Mouse (Mus musculus) left cerebral cortex, postnatal 4 days (tissue): ENCODE data around the gene Set. TPM values are rescaled to one million over a fixed set of nuclear protein-coding genes. Genes with fewer than 3 reads are reported as not detected.
A peak's percentile ranks its signal among the peaks of the same experiment; 100 is the strongest.

Experiments used
- DNase-seq: peaks from one replicate; pipeline ENCODE4 v3.0.0-alpha.2; 2022
- intact Hi-C: fragments of 180-260 bp; cut with DNase I; formaldehyde crosslinking; loops from one replicate; pipeline ENCODE4 v1.15.1; 2025
- total RNA-seq, 2 experiments: library from RNA; stranded (reverse); gene quantifications; 2 replicates each; pipeline ENCODE4 v1.2.3; 2021

The Set gene
- total RNA-seq, 2 experiments from 2014 or later: 323 to 344 TPM

DNA sequence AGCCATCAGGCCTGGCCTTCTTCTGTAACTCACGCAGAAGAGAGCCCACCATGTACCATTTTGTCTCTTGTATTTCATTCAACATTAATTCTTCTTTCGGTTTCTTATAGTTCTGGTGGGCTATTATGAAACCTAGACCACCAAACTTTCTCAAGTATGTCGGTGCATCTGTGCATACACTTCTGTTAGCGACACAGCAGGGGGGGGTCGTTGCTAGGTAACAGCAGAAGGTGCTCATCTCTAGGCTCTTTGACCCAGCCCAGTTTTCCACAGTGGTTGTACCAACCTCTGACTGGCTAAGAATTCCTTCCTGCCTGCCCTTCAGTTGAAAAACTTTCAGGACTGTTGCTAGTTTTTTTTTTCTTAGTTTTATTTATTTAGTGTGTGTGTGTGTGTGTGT, 1.2 kb downstream of the Set start:
- no peak for DNase-seq
- intact Hi-C loops: no loop called here

- intact Hi-C loops: no loop called here
- peak; percentile 58 for DNase-seq
Observed at GRCm38 (mm10) chr2:30061215-30062166, 4.3 kb downstream of the Set start.

- peak; percentile 51 for DNase-seq
- intact Hi-C loops: no loop called here
Observed at GRCm38 (mm10) chr2:30062249-30063093, 5.3 kb downstream of the Set start.

DNA sequence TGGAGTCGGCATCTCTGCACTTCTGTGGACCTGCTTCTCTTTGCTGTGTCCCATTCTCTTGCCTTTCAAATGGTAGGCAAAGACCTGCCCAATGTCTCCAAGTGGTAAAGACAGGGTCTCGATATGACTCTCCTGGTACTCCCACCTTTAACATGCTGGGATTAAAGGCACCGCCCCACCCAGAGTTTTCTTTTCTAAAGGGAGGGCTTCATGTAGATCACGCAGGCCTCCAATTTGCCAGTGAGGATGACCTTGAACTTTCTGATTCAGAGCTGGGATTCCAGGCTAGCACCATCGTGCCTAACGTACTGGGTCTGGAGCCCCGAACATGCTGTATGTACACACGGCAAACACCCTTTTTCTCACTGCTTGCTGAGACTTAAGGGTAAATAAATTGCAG, 6.1 kb downstream of the Set start:
- intact Hi-C loops: no loop called here
- DNase-seq: no peak

- intact Hi-C loops: no loop called here
- no peak for DNase-seq
Observed at GRCm38 (mm10) chr2:30063791-30064190, 6.6 kb downstream of the Set start.

DNA sequence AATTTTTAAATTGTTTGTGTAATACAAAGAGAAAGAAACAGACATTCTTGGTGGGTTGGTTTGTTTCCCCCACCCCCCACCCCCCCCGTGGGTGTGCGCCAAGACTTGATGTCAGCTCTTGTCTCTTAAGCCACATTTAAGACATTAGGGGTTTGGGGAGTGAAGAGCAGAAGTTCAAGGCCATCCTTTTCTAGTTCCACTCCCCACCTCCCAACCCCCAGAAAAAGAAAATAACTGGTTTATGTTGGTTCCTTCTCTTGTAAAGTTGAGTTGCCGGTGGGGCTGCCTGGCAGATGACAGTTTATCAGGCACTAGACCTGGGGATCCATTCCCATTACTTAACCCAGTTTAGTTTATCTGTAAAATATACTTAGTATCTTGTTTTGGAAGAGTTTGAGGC, 7.1 kb downstream of the Set start:
- no peak for DNase-seq
- intact Hi-C loops: no loop called here

DNA sequence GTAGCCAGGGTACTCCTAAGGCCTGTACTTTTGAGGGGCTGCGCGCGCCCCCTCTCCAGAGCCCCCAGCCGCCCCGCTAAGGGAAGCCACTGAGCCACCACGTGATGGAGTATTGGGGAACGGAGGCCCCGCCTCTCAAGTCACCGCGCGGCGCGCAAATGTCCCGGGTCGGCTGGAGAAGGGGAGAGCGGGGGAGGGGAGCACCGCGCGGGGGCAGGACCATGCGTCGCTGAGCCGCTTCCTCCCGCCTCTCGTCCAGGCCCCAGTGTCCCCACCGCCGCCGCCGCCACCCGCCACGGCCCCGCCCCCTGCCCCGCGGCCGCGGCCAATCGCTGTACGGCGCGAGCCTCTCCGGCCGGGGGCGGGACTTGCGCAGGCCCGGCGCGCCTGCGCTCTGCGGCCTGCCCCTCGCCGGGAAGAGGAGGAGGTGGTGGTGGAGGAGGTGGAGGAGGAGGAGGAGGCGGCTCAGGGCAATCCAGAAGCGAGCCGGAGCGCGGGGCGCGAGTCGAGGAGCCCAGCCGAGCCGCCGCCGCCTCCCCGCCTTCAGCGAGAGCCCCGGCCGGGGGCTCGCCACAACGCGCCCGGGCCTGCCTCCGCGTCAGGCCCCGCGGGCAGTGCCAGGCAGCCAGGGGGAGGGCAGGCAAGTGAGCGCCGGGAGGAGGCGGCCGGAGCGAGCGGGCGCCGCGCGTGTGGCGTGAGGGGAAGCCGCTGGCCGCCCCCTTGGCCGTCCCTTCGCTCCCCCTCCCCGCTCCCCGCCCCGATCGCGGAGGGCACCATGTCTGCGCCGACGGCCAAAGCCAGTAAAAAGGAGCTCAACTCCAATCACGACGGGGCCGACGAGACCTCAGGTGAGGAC, 9.1 kb downstream of the Set start:
- peak; percentile 98 for DNase-seq
- intact Hi-C loops: no loop called here

GRCm38 (mm10) chr2:30067031-30067888, 10.1 kb downstream of the Set start:
- intact Hi-C loops: no loop called here

DNA sequence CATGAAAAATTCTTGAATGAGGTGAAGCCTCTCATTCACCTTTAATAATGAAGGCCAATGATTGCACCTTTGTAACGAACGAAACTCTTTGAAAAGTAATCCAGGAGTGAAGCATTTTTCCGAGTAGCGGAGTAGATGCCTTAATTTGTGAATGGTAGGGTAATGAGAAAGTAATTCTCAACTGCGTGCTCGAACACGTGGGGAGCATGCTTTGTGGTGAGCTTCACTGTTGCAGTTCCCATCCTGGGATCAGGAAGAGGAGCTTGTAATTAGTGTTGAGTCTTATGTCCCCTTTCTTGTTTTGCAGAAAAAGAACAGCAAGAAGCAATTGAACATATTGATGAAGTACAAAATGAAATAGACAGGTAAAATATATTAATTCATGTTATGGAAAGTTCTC, 10.8 kb downstream of the Set start:
- intact Hi-C loops: no loop called here

More at GRCm38 (mm10) chr2:30067031-30067888, 10.1 kb downstream of the Set start:
- peak; percentile 50 for DNase-seq

DNA sequence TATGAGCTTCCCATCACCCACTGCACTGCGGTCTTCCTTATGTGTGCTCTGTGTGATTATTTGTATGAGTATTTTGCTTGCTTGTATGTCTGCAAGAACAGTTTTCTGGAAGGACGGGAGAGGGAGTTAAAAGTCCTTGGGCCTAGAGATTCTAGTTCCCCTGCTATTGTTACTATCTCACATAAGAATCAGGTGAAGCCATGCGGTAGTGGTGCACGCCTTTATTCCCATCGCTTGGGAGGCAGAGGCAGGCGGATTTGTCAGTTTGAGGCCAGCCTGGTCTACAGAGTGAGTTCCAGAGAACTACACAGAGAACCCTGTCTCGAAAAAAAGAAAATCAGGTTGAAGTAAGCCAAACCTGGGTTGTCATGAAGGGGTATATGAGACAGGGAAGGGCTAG, 15.7 kb downstream of the Set start:
- no peak for DNase-seq
- intact Hi-C loops: no loop called here

More for the DNA sequence above, 10.8 kb downstream of the Set start:
- DNase-seq: no peak

GRCm38 (mm10) chr2:30073285-30073684, 16.1 kb downstream of the Set start:
- no peak for DNase-seq
- intact Hi-C loops: no loop called here

DNA sequence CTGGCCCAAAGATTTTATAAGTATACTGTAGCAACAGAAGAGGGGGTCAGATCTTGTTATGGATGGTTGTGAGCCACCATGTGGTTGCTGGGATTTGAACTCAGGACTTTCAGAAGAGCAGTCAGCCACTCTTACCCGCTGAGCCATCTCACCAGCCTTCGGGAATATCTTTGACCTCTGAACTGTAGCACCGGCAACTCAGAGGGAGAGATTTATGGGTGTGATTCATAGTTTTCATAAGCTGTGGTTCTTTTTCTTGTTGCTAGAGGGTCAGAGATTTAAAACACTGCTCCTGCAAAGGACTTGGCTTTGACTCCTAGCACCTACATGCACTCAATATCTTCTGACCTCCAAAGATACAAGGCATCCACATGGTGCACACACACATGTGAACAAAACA, 18.4 kb downstream of the Set start:
- intact Hi-C loops: no loop called here
- no peak for DNase-seq

GRCm38 (mm10) chr2:30076439-30076838, 19.3 kb downstream of the Set start:
- DNase-seq: no peak
- intact Hi-C loops: no loop called here

DNA sequence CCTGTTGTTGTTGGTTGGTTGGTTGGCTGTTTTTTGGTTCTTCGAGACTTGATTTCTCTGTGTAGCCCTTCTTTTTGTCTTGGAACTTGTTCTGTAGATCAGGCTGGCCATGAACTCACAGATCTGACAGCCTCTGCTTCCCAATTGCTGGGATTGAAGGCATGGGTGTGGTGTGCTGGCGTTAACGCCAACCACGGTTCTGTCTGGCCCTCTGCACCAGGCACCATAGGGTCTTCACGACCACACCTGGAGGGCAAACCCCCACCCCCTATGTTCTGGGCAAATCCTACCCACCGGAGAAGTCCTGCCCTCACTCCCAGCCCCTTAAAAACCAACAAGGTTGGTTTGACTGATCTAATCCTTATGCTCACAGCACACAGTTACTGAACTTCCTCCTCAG, 19.8 kb downstream of the Set start:
- intact Hi-C loops: no loop called here
- DNase-seq: no peak

DNA sequence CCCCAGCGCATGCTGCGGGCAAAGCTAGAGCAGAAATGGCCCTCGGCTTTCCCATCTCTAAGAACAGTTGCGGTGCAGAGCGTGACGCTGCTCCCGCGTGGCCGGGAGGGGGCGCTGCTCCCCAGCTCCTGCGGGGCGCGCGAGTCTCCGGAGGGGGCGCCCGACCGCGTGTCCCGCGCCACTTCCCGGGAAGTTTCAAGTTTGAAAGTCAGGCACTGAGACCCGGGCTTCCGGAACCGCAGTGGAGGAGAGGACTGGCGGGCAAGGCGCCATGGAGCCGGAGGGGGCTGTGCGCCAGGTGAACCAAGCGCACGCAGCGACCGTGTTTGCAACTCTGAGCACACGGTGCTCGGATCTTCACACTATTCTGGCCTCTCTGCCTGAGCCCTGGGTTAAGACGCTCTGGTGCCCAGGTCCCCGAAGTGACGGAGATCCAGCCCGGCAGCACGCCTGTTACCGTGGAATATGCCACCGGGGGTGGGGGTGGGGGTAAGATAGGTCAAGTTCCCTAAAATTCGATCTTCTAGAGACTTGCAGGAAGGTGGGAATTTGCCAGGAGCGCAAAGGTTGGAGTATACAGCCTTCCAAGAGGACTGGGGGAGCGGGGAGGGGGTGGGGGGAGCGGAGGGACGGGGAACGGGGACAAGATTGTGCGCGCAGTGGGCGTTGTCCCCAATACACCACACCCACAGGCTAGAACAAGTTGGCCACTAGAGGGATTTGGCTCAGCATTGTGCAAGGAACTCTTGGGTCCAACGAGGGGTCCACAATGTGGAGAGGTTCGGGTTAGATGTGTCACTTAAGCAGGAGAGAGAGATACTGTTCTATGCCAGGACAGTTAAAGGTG, 20.5 kb downstream of the Set start, which contains the start of gene Pkn3:
TSS of gene Pkn3 (plus strand) at position 183 of the 847 bp plus-strand sequence.
- intact Hi-C loops: no loop called here
- peak; percentile 82 for DNase-seq

- DNase-seq: no peak
- intact Hi-C loops: no loop called here
Observed at GRCm38 (mm10) chr2:30078349-30078712, 21.2 kb downstream of the Set start.

DNA sequence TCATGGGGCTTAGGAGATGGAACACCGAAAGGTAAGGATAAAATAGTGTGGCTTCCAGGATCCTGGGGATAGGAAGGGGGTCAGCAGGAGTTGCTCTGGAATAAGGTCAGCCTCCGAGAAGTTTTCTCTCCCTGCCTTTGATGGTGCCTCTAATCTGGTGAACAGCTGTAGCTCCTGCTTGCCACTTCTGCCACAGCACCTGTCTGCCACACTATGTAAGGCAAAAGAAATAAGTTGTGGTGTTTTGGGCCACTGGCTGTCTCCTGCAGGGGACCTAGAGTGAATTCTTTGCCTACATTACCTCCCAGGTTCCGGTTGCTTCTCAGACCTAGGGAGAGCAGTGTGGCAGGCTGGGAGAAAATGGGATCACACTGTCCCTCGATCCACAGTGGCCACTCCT, 21.6 kb downstream of the Set start:
- intact Hi-C loops: no loop called here
- no peak for DNase-seq

GRCm38 (mm10) chr2:30080181-30080800, 23.1 kb downstream of the Set start:
- DNase-seq: no peak

More at GRCm38 (mm10) chr2:30080181-30080800, 23.1 kb downstream of the Set start:
- intact Hi-C loops: no loop called here
